Mouse (Mus musculus) large intestine, adult 2 months (tissue): ENCODE measurements around the gene Zfp638. TPM values are rescaled to one million over a fixed set of nuclear protein-coding genes. Genes with fewer than 3 reads are reported as not detected.

Source experiments
- DNase-seq: peaks from one replicate; pipeline ENCODE4 v3.0.0-alpha.2; 2012; ENCODE audit warnings: low read depth, low spot score
- WGBS: fragments of 180-500 bp; shearing (Covaris S2); methylation state at CpG from one replicate; pipeline ENCODE4 v1.1.7; 2018; 5-methylcytosine and 5-hydroxymethylcytosine counted together
- polyA plus RNA-seq: library from polyadenylated mRNA; depleted of rRNA; stranded (reverse); fragments of >200 nt; gene quantifications from 2 replicates; pipeline ENCODE4 v1.2.3, GENCODE M21; 2012

The Zfp638 gene
- polyA plus RNA-seq, 1 experiment, result 3.1 TPM

- DNase-seq, result no peak
- 71% methylated on average over 3 of the region's 3 CpGs for WGBS
These were observed 19.9 kb downstream of the Zfp638 start for GRCm38 (mm10) chr6:83886789-83887188.

GRCm38 (mm10) chr6:83888802-83889201 is 21.9 kb downstream of the Zfp638 start:
- WGBS, result 71% methylated on average over 1 of the region's 1 CpGs
- no peak for DNase-seq

GRCm38 (mm10) chr6:83890281-83891015 is 23.5 kb downstream of the Zfp638 start:
- no peak for DNase-seq
- 62% methylated on average over 2 of the region's 2 CpGs for WGBS

- no peak for DNase-seq
- 81% methylated on average over 5 of the region's 5 CpGs for WGBS
These were observed 24.3 kb downstream of the Zfp638 start for GRCm38 (mm10) chr6:83891251-83891650.

GRCm38 (mm10) chr6:83891687-83892086 is 24.8 kb downstream of the Zfp638 start:
- 83% methylated on average over 2 of the region's 2 CpGs for WGBS
- no peak for DNase-seq

GRCm38 (mm10) chr6:83893086-83893485 is 26.2 kb downstream of the Zfp638 start:
- DNase-seq, result no peak
- WGBS, result 98% methylated on average over 1 of the region's 1 CpGs

- 91% methylated on average over 1 of the region's 1 CpGs for WGBS
- no peak for DNase-seq
These were observed 26.7 kb downstream of the Zfp638 start for GRCm38 (mm10) chr6:83893584-83893983.

GRCm38 (mm10) chr6:83899142-83899541 is 32.2 kb downstream of the Zfp638 start:
- DNase-seq, result no peak

GRCm38 (mm10) chr6:83905276-83905675 is 38.4 kb downstream of the Zfp638 start:
- DNase-seq, result no peak
- WGBS, result 65% methylated on average over 1 of the region's 1 CpGs

More at GRCm38 (mm10) chr6:83899142-83899541, 32.2 kb downstream of the Zfp638 start:
- 65% methylated on average over 4 of the region's 4 CpGs for WGBS

GRCm38 (mm10) chr6:83906659-83907058 is 39.8 kb downstream of the Zfp638 start:
- DNase-seq, result no peak

- no peak for DNase-seq
- 52% methylated on average over 4 of the region's 4 CpGs for WGBS
These were observed 41.5 kb downstream of the Zfp638 start for GRCm38 (mm10) chr6:83908386-83908785.

GRCm38 (mm10) chr6:83913710-83914109 is 46.8 kb downstream of the Zfp638 start:
- WGBS, result 23% methylated on average over 4 of the region's 4 CpGs

GRCm38 (mm10) chr6:83914183-83914719 is 47.3 kb downstream of the Zfp638 start:
- under 1% methylated on average over 50 of the region's 50 CpGs for WGBS
- DNase-seq, result peak; percentile 91

More at GRCm38 (mm10) chr6:83913710-83914109, 46.8 kb downstream of the Zfp638 start:
- no peak for DNase-seq

GRCm38 (mm10) chr6:83914720-83915271 is 47.9 kb downstream of the Zfp638 start:
- WGBS, result under 1% methylated on average over 40 of the region's 40 CpGs
- DNase-seq, result no peak

GRCm38 (mm10) chr6:83927418-83927817 is 60.5 kb downstream of the Zfp638 start:
- DNase-seq, result no peak
- 69% methylated on average over 1 of the region's 1 CpGs for WGBS

- 50% methylated on average over 2 of the region's 2 CpGs for WGBS
- DNase-seq, result no peak
These were observed 61.3 kb downstream of the Zfp638 start for GRCm38 (mm10) chr6:83928225-83928624.

- 91% methylated on average over 2 of the region's 2 CpGs for WGBS
- DNase-seq, result no peak
These were observed 72.6 kb downstream of the Zfp638 start for GRCm38 (mm10) chr6:83939492-83939891.

- 88% methylated on average over 13 of the region's 13 CpGs for WGBS
- DNase-seq, result no peak
These were observed 75.9 kb downstream of the Zfp638 start for GRCm38 (mm10) chr6:83942806-83943205.

GRCm38 (mm10) chr6:83953603-83954002 is 86.7 kb downstream of the Zfp638 start:
- DNase-seq, result no peak

- 92% methylated on average over 5 of the region's 5 CpGs for WGBS
- DNase-seq, result no peak
These were observed 120.7 kb downstream of the Zfp638 start for GRCm38 (mm10) chr6:83987642-83988041.

GRCm38 (mm10) chr6:84002716-84003115 is 135.8 kb downstream of the Zfp638 start:
- WGBS, result 79% methylated on average over 1 of the region's 1 CpGs
- DNase-seq, result no peak
